Mouse (Mus musculus) forebrain, embryonic 12.5 days (tissue): Measurements from ENCODE around the gene Msantd1. TPM values are rescaled to one million over a fixed set of nuclear protein-coding genes. Genes with fewer than 3 reads are reported as not detected.
"Not testable (repeated sequence)": the region's sequence is repeated elsewhere in the genome, so short reads cannot be mapped to it uniquely, and the experiment has no call there.

Experiments used
- ATAC-seq: fragments of 200-750 bp; cut with Nextera tagmentation; 2 replicates; pipeline ENCODE4 v1.8.0; 2017; ENCODE audit warnings: moderate TSS enrichment; ENCODE audit not compliant: low FRiP score
- H3K27ac ChIP-seq: fragments of 300-500 bp; sonication (generic); 2 replicates; pipeline ENCODE4 v1.5.1; 2016; ENCODE audit warnings: mild to moderate bottlenecking
- H3K27me3 ChIP-seq: fragments of 300-500 bp; sonication (generic); 2 replicates; pipeline ENCODE4 v1.6.1; 2016; ENCODE audit warnings: mild to moderate bottlenecking
- H3K36me3 ChIP-seq: fragments of 300-500 bp; sonication (generic); replicated peaks from 2 replicates; pipeline ENCODE4 v1.6.1; 2016; ENCODE audit warnings: mild to moderate bottlenecking
- H3K4me1 ChIP-seq: fragments of 300-500 bp; sonication (generic); 2 replicates; pipeline ENCODE4 v1.6.1; 2016
- H3K4me2 ChIP-seq: fragments of 300-500 bp; sonication (generic); 2 replicates; pipeline ENCODE4 v1.6.1; 2016; ENCODE audit warnings: mild to moderate bottlenecking, moderate library complexity
- H3K4me3 ChIP-seq: fragments of 300-500 bp; sonication (generic); replicated peaks from 2 replicates; pipeline ENCODE4 v1.5.1; 2016; ENCODE audit warnings: mild to moderate bottlenecking
- H3K9ac ChIP-seq: fragments of 300-500 bp; sonication (generic); 2 replicates; pipeline ENCODE4 v1.6.1; 2016; ENCODE audit warnings: mild to moderate bottlenecking
- H3K9me3 ChIP-seq: fragments of 300-500 bp; sonication (generic); 2 replicates; pipeline ENCODE4 v1.6.1; 2016
- WGBS: fragments of 180-500 bp; shearing (Covaris S2); methylation state at CpG from one replicate; pipeline ENCODE4 v1.1.7; 2016; 5-methylcytosine and 5-hydroxymethylcytosine counted together
- polyA plus RNA-seq: library from polyadenylated mRNA; unstranded; fragments of >200 nt; fragmentation: Nextera tagmentation; extraction: Ambion mirVana; gene quantifications from 2 replicates; pipeline ENCODE4 v1.2.1, GENCODE M21; 2016

Msantd1 gene
- 3.0 and 3.4 TPM in 2 replicates for polyA plus RNA-seq

DNA sequence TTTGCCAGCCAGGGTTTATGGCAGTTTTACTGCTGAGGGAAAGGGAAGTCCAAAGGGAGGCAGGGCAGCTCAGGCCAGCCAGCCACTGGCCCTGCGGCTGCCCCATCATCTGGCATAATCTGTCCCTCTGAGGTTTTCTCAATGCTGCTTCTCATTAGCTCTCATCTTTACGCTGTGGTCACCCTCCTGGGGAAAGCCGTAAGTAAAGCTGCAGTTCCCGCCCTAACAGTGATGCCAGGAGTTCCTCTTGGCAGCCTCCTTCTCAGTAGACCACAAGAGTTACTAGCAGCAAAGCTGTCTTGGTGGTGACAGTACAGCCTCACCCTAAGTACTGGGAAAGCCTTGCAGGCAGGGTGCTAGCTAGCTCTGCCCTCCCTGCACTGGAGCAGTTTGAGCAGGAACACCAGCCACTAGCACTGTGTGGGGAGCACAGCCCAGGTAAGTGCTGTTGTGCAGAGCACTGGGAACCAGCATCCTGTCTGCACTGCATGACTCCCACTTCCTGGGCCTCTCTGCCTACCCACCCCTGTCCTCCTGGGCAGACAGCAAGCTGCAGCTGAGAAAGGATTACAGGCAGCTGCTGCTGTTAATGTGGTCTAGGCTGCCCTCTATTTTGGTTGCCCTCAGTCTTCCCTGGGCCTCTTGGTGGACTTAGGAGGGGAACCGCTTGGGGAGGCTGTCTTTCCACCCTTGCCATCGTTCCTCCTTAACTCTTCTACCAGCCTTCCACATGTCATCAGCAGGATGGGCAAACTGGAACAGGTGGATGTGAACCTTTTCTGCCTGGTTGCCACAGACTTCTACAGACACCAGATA lies at the start of gene Msantd1:
Msantd1 (plus strand) TSS at position 103 of the 816 bp plus-strand sequence.
- 76% methylated on average over 6 of the region's 6 CpGs for WGBS
- peaks cover 60% of the 10 kb centered on the region for H3K36me3 ChIP-seq
- peaks cover 8% of the 10 kb centered on the region for H3K4me1 ChIP-seq
- no peak within 1 kb of the TSS for H3K4me3 ChIP-seq
- no peaks in the 10 kb centered on the region for H3K27me3 ChIP-seq
- no peak within 1 kb of the TSS for H3K27ac ChIP-seq
- no peak within 1 kb of the TSS for H3K4me2 ChIP-seq
- ATAC-seq = no peak
- no peak within 1 kb of the TSS for H3K9ac ChIP-seq
- H3K9me3 ChIP-seq = no peaks in the 10 kb centered on the region

DNA sequence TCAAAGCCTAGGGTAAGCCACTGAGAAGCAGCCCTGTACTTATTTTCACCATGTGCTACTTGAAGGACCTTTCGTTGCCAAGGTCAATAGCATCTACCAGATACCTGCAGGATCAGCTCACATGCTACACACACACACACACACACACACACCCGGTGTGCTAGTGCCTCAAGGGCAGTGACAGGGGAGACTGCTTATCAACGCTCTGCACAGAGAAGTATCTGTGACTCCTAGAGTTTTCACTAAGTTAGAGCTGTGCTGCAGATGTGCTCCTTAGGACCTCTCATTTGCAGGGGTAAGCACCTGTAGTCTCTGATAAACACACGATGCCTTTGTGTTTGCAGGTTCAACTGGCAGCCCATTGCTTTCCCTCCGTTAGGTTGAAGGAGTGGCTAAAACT lies 42.4 kb upstream of the Msantd1 start:
- 93% methylated on average over 5 of the region's 5 CpGs for WGBS
- Histone ChIP-seq H3K4me3 (no peak overlapping the region), H3K9ac (no peak overlapping the region), H3K27me3 (no peaks in the 10 kb centered on the region), H3K36me3 (peaks cover 56% of the 10 kb centered on the region), H3K27ac (no peak overlapping the region), H3K9me3 (no peaks in the 10 kb centered on the region), H3K4me2 (no peak overlapping the region), H3K4me1 (no peaks in the 10 kb centered on the region)
- ATAC-seq = no peak

DNA sequence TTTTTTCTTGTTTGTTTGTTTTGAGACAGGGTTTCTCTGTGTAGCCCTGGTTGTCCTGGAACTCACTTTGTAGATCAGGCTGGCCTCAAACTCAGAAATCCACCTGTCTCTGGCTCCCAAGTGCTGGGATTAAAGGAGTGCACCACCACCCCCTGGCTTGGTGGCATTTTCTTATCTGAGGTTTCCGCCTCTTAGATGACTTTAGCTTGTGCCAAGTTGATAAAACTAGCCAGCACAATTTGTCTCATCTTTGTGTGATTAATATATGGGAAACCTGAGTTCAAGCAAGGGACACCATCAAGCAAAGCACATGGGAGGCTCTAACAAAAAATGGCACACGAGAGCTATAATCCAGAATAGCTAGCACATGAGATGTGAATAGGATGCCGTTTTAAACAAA lies 27.5 kb upstream of the Msantd1 start:
- H3K36me3 ChIP-seq = peaks cover 75% of the 10 kb centered on the region
- not testable (repeated sequence) for H3K4me3 ChIP-seq, H3K9ac ChIP-seq, H3K9me3 ChIP-seq, H3K4me2 ChIP-seq, H3K27ac ChIP-seq, H3K27me3 ChIP-seq, H3K4me1 ChIP-seq, ATAC-seq
- WGBS = 95% methylated on average over 3 of the region's 3 CpGs

DNA sequence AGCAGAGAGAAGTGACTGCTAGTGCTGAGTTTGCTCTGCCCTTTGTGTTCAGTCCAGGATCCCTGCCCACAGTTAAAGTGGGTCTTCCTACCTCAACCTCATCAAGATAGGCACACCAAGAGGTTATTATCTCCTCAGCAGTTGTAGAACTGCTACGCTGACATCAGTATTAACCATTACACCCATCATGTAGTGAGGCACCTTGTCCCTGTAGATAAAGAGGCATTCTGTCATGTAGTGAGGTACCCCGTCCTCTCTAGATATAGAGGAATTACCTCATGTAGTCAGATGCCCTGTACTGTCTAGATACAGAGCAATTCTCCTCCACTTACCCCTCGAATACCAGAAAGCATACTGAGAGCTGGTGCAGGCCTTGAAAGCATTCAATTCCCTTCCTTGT lies 26.8 kb upstream of the Msantd1 start:
- H3K27ac ChIP-seq = no peak overlapping the region
- H3K4me3 ChIP-seq = no peak overlapping the region
- peaks cover 71% of the 10 kb centered on the region for H3K36me3 ChIP-seq
- no peak for ATAC-seq
- no peaks in the 10 kb centered on the region for H3K9me3 ChIP-seq
- no peaks in the 10 kb centered on the region for H3K4me1 ChIP-seq
- no peak overlapping the region for H3K4me2 ChIP-seq
- H3K27me3 ChIP-seq = no peaks in the 10 kb centered on the region
- H3K9ac ChIP-seq = no peak overlapping the region
- 89% methylated on average over 3 of the region's 3 CpGs for WGBS

DNA sequence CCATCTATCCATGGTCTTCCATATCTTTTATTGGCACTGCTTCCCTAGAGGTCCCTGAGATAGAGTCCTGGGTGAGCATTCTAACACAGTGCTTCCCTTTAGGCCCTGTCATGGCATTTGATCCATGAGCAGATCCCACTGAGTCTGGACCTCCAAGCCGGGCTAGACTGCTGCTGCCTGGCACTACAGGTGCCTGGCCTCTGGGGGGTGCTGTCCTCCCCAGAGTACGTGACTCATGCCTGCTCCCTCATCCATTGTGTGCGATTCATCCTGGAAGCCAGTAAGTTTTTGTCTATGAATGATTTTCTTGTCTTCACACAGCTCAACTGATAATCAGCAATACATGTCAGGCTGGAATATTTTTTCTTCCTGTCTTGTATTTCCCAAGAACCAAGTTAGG lies 22.6 kb upstream of the Msantd1 start:
- Histone ChIP-seq H3K27me3 (no peaks in the 10 kb centered on the region), H3K4me1 (no peaks in the 10 kb centered on the region), H3K4me3 (no peak overlapping the region), H3K9me3 (no peaks in the 10 kb centered on the region), H3K36me3 (peaks cover 66% of the 10 kb centered on the region), H3K4me2 (no peak overlapping the region), H3K9ac (no peak overlapping the region), H3K27ac (no peak overlapping the region)
- no peak for ATAC-seq
- 84% methylated on average over 3 of the region's 3 CpGs for WGBS

DNA sequence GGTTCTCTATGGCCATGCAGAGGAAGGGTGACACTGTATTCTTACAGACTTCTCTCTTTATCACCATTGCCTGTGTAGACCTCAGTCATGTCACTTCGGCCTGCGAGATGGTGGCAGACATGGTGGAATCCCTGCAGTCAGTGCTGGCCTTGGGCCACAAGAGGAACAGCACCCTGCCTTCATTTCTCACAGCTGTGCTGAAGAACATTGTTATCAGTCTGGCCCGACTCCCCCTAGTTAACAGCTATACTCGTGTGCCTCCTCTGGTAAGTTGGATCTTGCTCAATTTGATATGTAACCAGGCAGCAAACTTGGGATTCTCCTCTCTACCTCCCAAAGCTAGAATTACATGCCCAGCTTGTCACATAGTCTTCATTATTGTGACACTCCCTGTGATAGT lies 18.6 kb upstream of the Msantd1 start:
- peaks cover 76% of the 10 kb centered on the region for H3K36me3 ChIP-seq
- no peaks in the 10 kb centered on the region for H3K4me1 ChIP-seq
- H3K4me2 ChIP-seq = no peak overlapping the region
- H3K4me3 ChIP-seq = no peak overlapping the region
- H3K9me3 ChIP-seq = no peaks in the 10 kb centered on the region
- no peak overlapping the region for H3K27ac ChIP-seq
- WGBS = 98% methylated on average over 4 of the region's 4 CpGs
- no peak for ATAC-seq
- no peaks in the 10 kb centered on the region for H3K27me3 ChIP-seq
- no peak overlapping the region for H3K9ac ChIP-seq

DNA sequence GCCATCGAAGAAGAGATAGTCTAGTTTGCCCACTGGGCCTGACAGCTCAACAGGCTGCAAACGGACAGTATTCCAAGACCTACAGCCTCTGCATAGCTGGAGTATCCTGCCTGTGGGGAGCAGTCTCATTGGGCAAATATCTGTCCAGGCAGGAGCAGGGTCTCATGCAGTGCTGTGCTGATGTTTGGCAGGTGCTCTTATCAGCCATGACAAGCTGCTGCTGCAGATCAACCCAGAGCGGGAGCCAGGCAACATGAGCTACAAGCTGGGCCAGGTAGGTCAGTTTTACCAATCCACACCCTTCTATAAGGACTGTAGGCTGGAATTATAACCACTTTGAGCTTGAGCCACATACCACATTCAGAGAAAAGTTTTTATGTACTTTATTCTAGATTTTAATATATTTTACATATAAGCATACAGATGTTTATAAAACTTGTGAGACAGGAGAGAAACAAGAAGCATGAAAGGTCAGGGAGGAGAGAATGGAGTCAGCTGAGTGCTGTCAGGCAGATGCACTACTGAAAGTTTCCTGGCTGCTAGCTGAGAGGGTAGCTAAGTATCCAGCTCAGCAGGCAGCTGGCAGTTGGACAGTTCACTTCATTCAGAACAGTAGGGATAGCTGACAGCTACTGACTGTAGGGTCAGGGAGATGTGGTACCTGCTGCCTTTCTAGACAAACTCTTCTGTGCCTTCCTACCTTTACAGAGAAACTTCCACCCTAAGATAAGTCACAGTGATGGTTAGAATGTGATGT lies 10.9 kb upstream of the Msantd1 start:
- Histone ChIP-seq H3K4me1 (no peaks in the 10 kb centered on the region), H3K4me2 (no peak overlapping the region), H3K27ac (no peak overlapping the region), H3K9me3 (no peaks in the 10 kb centered on the region), H3K27me3 (no peaks in the 10 kb centered on the region), H3K9ac (no peak overlapping the region), H3K4me3 (no peak overlapping the region), H3K36me3 (peaks cover 91% of the 10 kb centered on the region)
- no peak for ATAC-seq
- WGBS = 90% methylated on average over 3 of the region's 3 CpGs

DNA sequence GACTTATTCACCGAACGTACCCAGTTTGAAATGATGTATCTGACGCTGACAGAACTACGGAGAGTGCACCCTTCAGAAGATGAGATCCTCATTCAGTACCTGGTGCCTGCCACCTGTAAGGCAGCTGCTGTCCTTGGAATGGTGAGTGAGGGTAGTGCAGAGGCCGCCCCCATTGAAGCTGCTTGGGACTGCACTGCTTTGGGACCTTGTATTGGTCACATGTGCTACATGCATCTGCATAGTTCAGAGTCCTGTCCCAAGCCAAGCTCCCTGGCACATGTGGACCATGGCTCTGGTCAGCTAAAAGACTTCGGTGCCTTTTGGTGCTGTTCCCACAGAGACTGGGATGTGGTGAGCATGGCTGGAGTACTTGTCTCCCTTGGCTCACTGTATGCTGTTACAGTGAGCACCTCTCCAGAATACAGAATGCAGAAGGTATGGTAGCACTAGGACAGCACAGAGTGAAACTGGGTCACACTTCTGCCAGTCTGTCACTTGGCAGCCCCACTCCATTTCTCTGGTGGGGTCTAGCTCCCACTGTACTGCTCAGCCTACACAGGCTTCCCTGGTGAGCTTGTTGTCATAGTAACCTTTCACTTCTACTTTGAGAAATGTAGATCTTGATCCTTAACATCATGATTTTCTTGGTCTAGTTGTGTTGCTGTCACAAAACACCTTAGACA lies 7.9 kb upstream of the Msantd1 start:
- Histone ChIP-seq H3K36me3 (peaks cover 92% of the 10 kb centered on the region), H3K9me3 (no peaks in the 10 kb centered on the region), H3K27ac (no peak overlapping the region), H3K9ac (no peak overlapping the region), H3K27me3 (no peaks in the 10 kb centered on the region), H3K4me3 (no peak overlapping the region), H3K4me1 (no peaks in the 10 kb centered on the region), H3K4me2 (no peak overlapping the region)
- WGBS = 93% methylated on average over 6 of the region's 6 CpGs
- ATAC-seq = no peak

DNA sequence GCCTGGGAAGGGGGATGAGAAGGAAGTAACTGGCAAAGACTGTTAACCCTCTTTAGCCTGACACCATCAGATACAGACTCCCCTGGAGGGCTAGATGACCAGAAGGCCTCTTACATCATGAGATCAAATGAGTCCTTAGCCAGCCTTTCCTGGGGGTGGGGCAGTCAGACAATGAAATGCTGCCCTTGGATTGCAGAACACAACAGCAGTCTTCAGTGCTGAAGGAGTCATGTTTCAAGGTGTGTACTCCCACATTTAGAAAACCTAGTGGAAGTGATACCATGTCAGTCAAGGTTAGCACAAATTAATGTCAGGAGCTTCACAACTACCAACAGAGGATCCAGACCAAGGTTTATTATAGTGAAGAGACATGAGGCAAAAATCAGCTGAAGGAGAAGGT lies 5.4 kb upstream of the Msantd1 start:
- H3K4me3 ChIP-seq = no peak overlapping the region

DNA sequence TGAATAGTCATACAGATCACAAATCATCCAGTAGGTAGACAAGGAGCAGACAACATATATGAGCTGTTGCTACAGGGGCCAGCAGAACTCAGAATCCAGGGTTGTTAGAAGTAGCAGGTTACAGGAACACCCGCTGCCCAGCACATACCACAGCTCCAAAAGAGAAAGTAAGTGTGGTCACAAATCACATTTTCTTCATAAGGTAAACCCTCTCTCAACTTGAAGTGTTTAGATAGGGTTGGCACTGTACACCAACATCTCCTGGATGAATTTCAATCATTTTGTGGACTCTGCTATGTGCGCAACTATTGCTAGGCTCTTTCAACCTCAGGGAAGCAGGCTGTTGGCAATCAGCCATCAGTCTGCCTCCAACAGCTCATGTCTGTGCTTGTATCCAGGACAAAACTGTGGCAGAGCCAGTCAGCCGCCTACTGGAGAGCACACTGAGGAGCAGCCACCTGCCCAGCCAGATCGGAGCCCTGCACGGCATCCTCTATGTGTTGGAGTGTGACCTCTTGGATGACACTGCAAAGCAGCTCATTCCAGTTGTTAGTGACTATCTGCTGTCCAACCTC lies 4.9 kb upstream of the Msantd1 start:
- no peak for ATAC-seq
- H3K4me2 ChIP-seq = no peak overlapping the region
- H3K36me3 ChIP-seq = peaks cover 94% of the 10 kb centered on the region
- no peaks in the 10 kb centered on the region for H3K4me1 ChIP-seq
- no peak overlapping the region for H3K4me3 ChIP-seq
- no peaks in the 10 kb centered on the region for H3K9me3 ChIP-seq
- H3K27ac ChIP-seq = no peak overlapping the region
- 93% methylated on average over 5 of the region's 5 CpGs for WGBS
- no peaks in the 10 kb centered on the region for H3K27me3 ChIP-seq
- no peak overlapping the region for H3K9ac ChIP-seq

More for the DNA sequence above, 5.4 kb upstream of the Msantd1 start:
- no peak for ATAC-seq
- H3K4me2 ChIP-seq = no peak overlapping the region
- H3K9ac ChIP-seq = no peak overlapping the region
- no peaks in the 10 kb centered on the region for H3K4me1 ChIP-seq
- no peak overlapping the region for H3K27ac ChIP-seq
- no peaks in the 10 kb centered on the region for H3K9me3 ChIP-seq
- peaks cover 94% of the 10 kb centered on the region for H3K36me3 ChIP-seq
- H3K27me3 ChIP-seq = no peaks in the 10 kb centered on the region

DNA sequence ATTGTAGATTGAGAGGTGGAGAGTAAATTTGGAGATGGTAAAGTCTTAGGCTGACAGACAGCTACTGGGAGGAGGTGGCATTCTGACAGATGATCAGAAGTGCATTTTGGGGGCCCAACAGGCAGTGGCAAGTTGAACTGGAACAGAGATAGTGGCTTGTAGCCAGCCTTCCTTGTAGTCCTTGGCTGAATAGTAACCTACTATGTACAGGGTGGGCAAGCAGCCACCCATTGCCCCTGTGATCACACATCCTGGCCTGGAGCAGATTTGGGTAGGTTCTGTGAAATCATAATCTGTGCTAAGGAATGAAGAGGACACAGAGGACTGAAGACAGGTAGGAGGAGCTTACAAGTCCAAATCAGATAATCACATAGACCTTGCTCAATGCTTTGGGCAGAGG lies 3.4 kb upstream of the Msantd1 start:
- Histone ChIP-seq H3K4me2 (no peak overlapping the region), H3K27me3 (no peaks in the 10 kb centered on the region), H3K4me3 (no peak overlapping the region), H3K36me3 (peaks cover 92% of the 10 kb centered on the region), H3K9me3 (no peaks in the 10 kb centered on the region), H3K27ac (no peak overlapping the region), H3K4me1 (peaks cover 8% of the 10 kb centered on the region), H3K9ac (no peak overlapping the region)
- ATAC-seq = no peak

DNA sequence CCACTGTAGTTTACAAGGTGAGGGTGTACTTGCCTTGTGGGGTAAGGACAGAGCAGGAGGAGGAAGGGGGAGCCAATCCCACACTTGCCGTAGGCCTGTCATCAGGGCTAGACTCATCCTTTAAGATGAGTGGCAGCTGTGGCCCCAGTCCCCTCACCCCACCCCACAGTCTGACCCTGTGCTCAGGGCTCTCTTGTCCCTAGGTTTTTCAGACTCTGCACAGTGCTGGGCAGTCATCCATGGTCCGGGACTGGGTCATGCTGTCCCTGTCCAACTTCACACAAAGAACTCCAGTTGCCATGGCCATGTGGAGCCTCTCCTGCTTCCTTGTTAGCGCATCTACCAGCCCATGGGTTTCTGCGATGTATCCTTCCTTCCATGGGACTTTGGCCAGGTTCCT lies 582 bp upstream of the Msantd1 start:
- 96% methylated on average over 4 of the region's 4 CpGs for WGBS

More for the DNA sequence above, 582 bp upstream of the Msantd1 start:
- Histone ChIP-seq H3K9me3 (no peaks in the 10 kb centered on the region), H3K27ac (no peak overlapping the region), H3K27me3 (no peaks in the 10 kb centered on the region), H3K9ac (no peak overlapping the region), H3K36me3 (peaks cover 69% of the 10 kb centered on the region), H3K4me1 (peaks cover 8% of the 10 kb centered on the region), H3K4me2 (no peak overlapping the region), H3K4me3 (no peak overlapping the region)
- no peak for ATAC-seq
